Mouse (Mus musculus) mesoderm, embryonic 11.5 days (tissue): ENCODE results near the gene Atp2b4.

ENCODE experiments used
- DNase-seq: peaks from one replicate; pipeline ENCODE4 v3.0.0-alpha.2; 2012; ENCODE audit warnings: low read depth, low spot score

Atp2b4 gene

DNA sequence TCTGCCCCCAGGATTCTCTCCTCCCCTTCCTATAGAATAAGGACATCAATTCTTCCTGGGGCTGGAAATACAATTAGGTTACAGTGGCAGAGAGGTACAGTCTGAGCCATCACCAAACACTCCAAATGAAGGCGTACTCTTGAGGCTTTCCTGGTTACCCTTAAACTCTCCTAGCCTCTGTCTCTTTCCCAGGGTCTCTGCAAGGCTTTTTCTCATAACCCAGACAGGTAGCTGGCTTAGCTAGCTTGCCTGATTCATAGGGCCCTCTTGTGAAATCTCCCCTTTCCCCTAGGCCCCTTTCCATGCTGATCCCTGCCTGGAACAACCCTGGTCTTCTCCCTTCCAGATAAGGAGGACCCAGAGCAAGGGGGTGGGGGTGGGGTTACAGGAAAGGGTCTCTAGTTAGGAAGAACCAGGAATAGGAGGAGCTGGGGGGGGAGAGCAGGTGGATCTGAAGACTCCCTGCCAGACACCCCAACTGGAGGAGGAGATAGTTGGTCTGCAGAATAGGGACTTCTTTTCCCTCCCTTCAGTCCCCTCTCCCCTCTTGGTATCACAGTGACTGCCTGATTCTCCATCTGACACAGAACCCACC lies 1.9 kb downstream of the Atp2b4 start:
- DNase-seq: no peak

GRCm38 (mm10) chr1:133797979-133798820 lies 2.6 kb downstream of the Atp2b4 start:
- no peak for DNase-seq

- no peak for DNase-seq
These were observed 3.4 kb downstream of the Atp2b4 start for GRCm38 (mm10) chr1:133797327-133797978.

GRCm38 (mm10) chr1:133793646-133794045 lies 7.2 kb downstream of the Atp2b4 start:
- DNase-seq: no peak

DNA sequence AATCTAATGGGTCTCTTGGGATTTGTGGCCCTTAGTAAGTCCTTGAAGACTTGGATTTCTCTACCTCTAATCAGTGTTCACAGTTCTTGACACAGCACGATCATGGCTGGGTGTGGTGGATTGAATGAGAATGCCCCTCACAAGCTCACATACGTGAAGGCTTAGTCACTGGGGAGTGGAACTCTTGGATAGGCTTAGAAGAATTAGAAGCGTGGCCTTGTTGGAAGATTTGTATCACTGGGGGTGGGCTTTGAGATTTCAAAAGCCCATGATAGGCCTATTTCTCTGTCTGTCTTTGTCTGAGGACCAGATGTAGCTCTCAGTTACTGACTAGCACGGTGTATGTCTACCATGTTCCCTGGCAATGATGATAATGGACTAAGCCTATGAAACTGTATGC lies 10.8 kb downstream of the Atp2b4 start:
- DNase-seq: no peak

DNA sequence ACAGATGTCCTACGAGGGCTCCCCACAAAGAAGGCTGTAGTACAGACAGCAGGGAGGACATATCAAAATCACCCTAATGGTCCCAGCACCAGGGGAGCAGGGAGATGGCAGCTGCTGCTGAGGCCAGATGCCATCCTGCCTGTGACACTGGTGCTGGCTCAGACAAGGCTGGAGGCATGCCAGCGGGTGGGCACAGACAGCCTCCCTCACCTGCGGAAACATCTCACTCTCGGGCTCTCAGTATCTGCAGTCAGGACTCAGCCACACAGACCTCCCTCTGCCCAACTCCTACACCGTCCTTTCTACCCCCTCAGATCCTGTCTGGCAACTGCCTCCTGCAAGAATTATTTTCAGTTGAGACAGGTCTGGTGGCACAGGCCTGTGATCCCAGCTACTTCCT lies 12.0 kb downstream of the Atp2b4 start:
- DNase-seq: no peak

DNA sequence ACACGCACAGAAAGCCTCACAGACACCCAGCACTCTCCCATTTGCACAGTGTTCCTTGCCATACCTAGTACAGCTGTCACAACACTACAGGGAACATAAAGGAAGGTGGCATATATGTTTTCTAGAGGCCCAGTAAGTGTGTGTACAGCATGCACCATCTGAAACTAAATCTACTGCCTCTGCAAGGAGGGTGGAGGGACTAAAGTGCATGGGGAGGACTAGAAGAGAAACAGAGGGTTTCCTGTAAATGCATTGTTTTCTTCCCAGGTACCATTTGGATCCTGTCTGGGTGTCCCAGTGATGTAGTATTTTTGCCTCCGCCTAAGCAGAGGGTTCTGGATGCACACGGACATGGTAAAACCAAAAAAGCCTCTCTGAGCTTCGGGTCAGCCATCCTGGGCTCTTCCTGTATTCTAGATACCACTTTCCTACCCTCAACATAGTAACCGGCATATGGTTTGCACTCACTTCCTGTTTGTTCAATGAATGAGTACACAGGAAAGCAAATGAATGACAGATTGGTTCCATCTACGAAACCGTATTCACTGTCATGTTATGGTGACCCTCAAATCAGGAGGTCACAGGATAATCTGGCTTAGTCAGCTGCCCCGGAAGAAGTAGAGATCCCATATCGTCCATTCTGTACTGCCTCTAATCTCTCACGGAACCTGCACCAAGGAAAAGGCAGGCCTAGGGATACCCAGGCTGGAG lies 13.2 kb downstream of the Atp2b4 start:
- DNase-seq: no peak

- DNase-seq: no peak
These were observed 16.2 kb downstream of the Atp2b4 start for GRCm38 (mm10) chr1:133784621-133785020.

DNA sequence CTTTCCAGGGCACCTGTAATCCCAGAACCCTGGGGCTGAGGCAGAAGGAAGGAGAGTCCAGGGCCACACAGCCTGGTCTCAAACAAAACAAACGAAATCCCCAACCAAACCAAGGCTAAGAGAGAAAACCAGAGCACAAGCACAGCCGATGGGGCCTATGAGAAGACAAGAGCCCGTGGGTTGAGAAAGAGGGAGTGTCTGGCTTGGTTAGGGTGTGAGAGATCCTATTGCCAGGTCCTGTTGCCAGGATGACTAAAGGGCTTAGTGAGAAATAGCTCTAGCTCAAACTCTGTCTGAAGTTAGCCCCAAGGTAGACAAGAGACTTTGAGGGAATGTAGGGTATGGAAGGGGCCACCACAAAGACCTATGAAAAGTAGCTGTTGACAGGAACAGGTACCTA lies 19.3 kb downstream of the Atp2b4 start:
- no peak for DNase-seq

DNA sequence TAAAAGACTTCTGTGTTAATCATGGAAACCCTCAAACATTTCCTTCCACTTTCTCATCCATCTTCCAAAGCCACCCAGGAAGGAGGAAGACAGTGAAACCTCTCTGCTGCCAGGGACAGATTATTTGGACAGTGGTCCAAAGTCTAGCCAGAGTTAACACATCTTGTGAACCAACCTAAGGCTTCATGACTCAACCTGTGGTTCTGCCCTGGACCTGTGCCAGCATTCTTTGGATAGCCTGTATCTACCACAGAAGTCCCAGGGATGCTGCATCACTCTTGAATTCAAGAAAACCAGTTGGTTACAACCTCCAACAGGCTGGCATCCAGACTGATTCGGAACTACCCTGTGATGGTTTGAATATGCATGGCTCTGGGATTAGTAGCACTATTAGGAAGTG lies 21.8 kb downstream of the Atp2b4 start:
- DNase-seq: no peak

- DNase-seq: no peak
These were observed 23.1 kb downstream of the Atp2b4 start for GRCm38 (mm10) chr1:133777651-133778231.

GRCm38 (mm10) chr1:133772553-133772952 lies 28.3 kb downstream of the Atp2b4 start:
- no peak for DNase-seq

- DNase-seq: no peak
These were observed 28.9 kb downstream of the Atp2b4 start for GRCm38 (mm10) chr1:133771831-133772399.

DNA sequence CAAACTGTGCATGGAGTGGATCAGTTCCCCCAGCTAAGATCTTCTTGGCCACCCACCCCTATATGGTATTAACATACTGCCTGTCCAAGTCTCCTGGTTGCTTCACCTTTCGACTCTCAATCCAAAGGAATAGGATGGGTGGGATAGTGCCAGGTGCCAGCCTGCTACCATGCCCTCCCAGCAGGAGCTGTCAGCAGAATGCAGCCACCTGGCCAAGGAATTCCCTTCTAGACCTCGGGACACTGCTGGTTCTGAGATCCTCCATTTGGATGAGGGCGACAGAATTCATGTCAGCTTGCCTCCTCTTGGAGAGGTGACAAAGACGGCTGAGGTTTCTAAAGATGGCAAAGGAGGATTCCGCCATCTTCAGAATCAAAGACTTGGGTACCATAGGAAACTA lies 32.8 kb downstream of the Atp2b4 start:
- DNase-seq: no peak

DNA sequence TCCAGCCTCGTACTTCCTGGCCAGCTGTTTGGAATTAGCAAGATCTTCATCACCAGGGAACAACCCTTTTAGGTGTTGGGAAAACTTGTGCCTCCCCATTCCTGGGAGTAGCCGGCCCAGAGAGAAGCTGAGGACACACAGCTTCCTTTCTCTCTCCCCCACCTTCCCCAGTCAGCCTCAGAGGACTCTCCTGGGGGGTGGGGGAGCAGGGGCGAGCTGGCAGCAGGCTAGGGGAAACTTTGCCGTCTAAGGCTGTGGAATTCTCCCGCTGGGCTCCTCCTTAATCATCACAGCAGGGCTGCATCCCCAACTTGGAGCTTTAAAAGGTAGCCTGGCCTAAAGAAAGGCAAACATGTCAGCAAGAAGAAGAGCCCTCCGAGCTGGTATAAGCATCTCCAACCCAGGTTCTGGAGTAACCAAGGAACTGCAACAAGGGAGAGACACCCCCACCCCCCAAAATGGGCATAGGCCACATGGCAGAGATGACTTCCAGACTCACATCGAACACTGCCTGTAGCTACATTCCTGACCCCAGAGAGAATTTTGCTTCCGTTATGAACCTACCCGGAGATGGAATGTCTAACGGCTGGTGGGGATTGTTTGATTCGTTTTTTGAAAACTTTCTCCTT lies 33.8 kb downstream of the Atp2b4 start:
- peak; percentile 38 for DNase-seq

DNA sequence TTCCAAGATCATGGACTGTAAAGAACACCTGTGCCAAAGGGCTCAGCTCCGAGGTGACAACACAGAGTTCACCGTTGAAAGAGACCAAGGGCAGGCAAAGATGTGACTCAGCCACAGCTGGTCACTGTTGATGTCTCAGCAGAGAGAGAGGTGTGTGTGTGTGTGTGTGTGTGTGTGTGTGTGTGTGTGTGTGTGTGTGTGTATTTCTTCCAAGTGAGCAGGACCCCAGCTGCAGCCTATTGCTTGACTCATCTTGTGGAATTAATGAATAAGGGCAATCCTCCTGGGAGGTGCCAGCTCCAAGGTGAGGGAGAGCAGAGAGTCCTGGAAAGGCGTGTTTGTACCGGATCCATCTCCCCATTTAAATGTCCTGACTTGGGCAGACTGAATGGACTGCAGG lies 35.5 kb downstream of the Atp2b4 start:
- DNase-seq: no peak

DNA sequence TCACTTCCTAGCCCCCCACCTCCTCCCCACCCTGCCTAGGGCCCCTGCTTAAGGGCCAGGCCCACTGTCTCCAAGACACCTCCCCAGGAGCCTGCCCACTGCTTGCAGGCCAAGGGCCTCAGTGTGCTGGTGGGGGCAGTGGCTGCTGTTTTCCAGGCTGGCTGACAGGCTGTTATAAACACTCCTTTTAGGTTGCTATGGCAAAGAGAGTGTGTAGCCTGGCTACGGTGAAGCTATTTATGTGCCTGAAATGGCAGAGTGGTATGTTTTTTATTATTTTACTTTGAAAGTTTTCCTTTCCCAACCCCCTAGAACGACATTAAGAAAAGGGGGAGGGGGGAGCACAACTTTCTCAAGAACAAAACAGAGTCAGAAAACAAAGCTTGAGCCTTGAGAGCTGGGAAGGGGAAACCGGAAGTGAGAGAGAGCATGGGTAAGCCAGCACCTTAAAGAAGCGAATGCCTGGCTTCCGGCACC lies 37.9 kb downstream of the Atp2b4 start:
- no peak for DNase-seq

DNA sequence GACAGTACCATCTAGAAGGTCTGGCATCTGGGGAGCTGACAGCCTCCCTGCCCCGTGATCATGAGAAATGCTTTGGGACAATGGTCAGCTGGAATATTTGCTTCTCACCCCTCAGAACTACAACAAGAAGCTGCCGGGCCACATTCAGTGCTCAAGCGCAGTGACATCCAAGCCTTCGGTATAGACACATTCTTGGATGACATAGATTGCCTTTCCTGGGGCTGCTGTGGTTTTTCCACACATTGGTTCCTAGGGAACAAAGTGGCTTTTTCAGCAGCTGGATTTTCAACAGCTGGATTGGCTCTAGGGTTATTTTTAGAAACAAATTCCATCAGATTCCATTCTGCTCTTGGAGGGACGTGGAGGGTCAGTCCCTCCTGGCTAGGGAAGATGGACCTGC lies 39.6 kb downstream of the Atp2b4 start:
- DNase-seq: no peak

DNA sequence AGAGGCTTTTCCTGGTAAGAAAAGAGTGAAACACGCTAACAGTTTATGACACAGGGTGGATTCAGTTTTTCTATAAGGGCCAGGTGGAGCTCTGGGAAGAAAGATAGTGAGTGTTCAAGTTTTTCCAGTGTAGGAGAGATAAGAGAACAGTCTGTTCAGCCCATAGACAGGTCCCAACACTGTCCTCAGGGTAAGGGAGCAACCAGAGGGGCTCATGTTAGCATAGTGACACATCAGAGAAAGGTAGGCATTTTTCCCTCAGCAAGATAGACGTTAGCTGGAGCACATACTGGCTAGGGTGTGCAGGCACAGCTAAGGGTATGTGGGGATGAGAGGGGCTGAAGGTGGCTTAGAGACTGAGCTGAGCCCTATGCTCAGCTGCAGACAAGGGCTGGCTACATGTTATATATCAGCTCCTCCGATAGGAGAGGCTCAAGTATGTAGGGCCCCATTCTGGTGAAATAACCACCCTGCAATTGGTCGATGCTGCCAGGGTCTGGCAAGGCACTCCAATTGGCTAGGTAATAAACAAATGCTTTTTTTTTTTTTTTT lies 46.4 kb downstream of the Atp2b4 start:
- DNase-seq: no peak

DNA sequence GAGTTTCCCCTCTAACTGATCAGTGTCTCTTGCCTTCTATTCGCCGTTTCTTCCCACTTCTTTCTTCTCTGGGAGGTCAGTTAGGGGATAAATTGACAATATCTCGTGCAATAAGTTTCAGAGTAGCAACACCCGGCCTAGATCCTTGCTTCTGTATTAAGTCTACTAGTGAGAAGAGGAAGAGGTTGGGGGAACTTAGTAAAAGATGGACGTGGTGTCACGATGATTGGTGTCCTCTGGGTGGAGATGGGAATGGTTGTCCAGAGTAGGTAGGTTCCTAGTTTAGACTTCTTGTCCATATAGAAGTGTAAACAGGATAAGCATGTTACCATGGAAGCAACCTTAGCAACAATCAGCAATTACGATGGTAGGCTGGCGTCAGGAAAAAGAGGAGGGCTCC lies 47.5 kb downstream of the Atp2b4 start:
- no peak for DNase-seq

GRCm38 (mm10) chr1:133751621-133752020 lies 49.2 kb downstream of the Atp2b4 start:
- DNase-seq: no peak
